Mouse (Mus musculus) thymus, postnatal 25 days (tissue): ENCODE results near the gene Syngap1.
"Not testable (repeated sequence)": the region's sequence is repeated elsewhere in the genome, so short reads cannot be mapped to it uniquely, and the experiment has no call there.

Experiments
- DNase-seq: peaks from one replicate; pipeline ENCODE4 v3.0.0; 2022

The Syngap1 gene

GRCm38 (mm10) chr17:26941031-26941789 is at the start of gene Syngap1:
Gene Syngap1, plus strand, starts transcription at chr17:26941253.
- DNase-seq: peak; percentile 25

- no peak for DNase-seq
Observed at GRCm38 (mm10) chr17:26892635-26893375, 48.2 kb upstream of the Syngap1 start.

- no peak for DNase-seq
Observed at GRCm38 (mm10) chr17:26893492-26893891, 47.6 kb upstream of the Syngap1 start.

- no peak for DNase-seq
Observed at GRCm38 (mm10) chr17:26894342-26894741, 46.7 kb upstream of the Syngap1 start.

- DNase-seq: peak; percentile 60
Observed at GRCm38 (mm10) chr17:26895578-26895977, 45.5 kb upstream of the Syngap1 start.

- no peak for DNase-seq
Observed at GRCm38 (mm10) chr17:26900916-26901315, 40.1 kb upstream of the Syngap1 start.

GRCm38 (mm10) chr17:26904320-26904719 is 36.7 kb upstream of the Syngap1 start:
- no peak for DNase-seq

GRCm38 (mm10) chr17:26907506-26907905 is 33.5 kb upstream of the Syngap1 start:
- not testable (repeated sequence) for DNase-seq

- no peak for DNase-seq
Observed at GRCm38 (mm10) chr17:26915248-26915647, 25.8 kb upstream of the Syngap1 start.

GRCm38 (mm10) chr17:26916711-26917482 is 24.2 kb upstream of the Syngap1 start, which contains the start of gene Kifc5b:
Gene Kifc5b, plus strand, starts transcription at chr17:26917091.
- DNase-seq: peak; percentile 99

- not testable (repeated sequence) for DNase-seq
Observed at GRCm38 (mm10) chr17:26917560-26917959, 23.5 kb upstream of the Syngap1 start.

- DNase-seq: no peak
Observed at GRCm38 (mm10) chr17:26918343-26918742, 22.7 kb upstream of the Syngap1 start.

GRCm38 (mm10) chr17:26919516-26919915 is 21.5 kb upstream of the Syngap1 start:
- not testable (repeated sequence) for DNase-seq

GRCm38 (mm10) chr17:26922368-26922767 is 18.7 kb upstream of the Syngap1 start:
- DNase-seq: not testable (repeated sequence)

GRCm38 (mm10) chr17:26925414-26925813 is 15.6 kb upstream of the Syngap1 start:
- not testable (repeated sequence) for DNase-seq

GRCm38 (mm10) chr17:26931795-26932194 is 9.3 kb upstream of the Syngap1 start:
- DNase-seq: not testable (repeated sequence)

GRCm38 (mm10) chr17:26932839-26933398 is 8.1 kb upstream of the Syngap1 start, which contains the start of gene Phf1:
Gene Phf1, plus strand, starts transcription at chr17:26933052.
- peak; percentile 99 for DNase-seq

- DNase-seq: no peak
Observed at GRCm38 (mm10) chr17:26933419-26933818, 7.6 kb upstream of the Syngap1 start.

GRCm38 (mm10) chr17:26933885-26934827 is 6.9 kb upstream of the Syngap1 start:
- no peak for DNase-seq

- DNase-seq: no peak
Observed at GRCm38 (mm10) chr17:26935027-26935426, 6.0 kb upstream of the Syngap1 start.

GRCm38 (mm10) chr17:26936453-26936852 is 4.6 kb upstream of the Syngap1 start:
- DNase-seq: no peak
